Mouse (Mus musculus) heart, adult 9 months (tissue): ENCODE results near the gene Thsd7a.

Experiments used
- DNase-seq, 2 experiments: peaks; one replicate each; pipeline ENCODE4 v3.0.0; 2022; ENCODE audit warnings: low spot score in 2 of 2

Thsd7a gene

GRCm38 (mm10) chr6:12748787-12749530 lies at the start of gene Thsd7a:
Gene Thsd7a (minus strand): TSS chr6:12749410.
- DNase-seq = peak; percentile 46 to 52

DNA sequence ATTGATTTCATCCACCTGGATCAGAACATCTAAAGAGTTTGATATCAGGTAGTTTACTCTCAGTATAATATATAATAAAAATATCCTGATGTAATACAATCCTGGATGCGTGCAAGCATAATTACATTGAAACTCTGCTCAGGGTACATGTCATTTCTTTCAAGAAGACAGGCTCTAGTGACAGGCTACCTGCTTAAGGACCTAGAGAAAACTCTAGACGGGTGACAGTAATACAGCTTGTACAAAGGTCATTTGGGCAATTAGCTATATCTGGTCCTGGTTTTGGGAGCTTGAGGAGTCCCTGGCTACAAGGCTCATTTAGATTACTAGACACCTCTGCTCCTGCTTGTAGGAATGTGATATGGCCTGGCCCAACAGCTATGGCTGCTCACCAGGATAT lies 37.9 kb upstream of the Thsd7a start:
- no peak for DNase-seq

DNA sequence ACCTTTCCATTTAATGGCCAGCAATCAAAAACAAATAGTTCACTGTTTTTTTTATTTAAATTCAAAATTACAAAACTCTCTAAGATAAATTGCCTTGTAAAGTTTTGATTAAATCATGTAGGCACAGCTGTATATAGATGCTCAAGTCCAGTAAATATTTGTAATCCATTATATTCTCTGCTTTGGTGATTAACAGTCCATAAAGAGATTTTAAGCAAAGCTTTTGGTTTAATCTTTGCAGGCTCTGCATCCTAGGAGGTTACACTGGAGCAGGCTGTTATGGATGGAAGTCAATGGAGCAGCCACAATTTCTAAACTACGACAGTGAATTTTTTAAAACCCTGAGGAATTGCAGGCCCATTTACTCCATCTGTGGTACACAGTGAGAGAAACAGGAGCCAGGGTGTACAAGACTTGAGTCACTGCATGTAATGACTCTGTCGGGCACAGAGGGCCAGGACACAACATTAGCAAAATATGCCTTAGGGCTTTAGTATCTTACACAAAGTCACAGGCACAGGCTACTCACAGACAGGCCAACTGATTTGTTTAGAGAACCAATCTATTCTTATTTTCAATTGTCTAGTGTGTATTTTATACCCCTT lies 37.3 kb upstream of the Thsd7a start:
- no peak for DNase-seq

GRCm38 (mm10) chr6:12784918-12785618 lies 35.9 kb upstream of the Thsd7a start:
- DNase-seq = no peak

- DNase-seq = no peak
Observed at GRCm38 (mm10) chr6:12772799-12773198, 23.6 kb upstream of the Thsd7a start.

DNA sequence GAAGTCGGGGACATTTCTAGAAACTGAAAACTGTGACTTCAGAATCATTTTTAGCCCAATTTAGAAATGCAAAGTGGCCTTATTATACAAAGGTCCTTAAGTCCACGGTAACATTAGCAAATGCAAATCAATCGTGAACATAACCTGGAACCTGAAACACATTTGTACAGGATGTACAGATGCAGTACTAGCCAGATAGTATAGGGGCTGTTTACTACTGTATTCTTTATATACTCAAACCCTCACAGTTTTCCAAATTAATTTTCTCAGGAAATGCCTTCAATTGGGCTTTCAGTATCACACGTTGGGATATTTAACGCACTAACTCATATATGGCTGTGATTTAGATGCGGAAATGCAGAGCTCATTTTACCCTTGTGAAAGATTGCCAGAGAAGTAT lies 16.0 kb upstream of the Thsd7a start:
- DNase-seq = no peak

GRCm38 (mm10) chr6:12764606-12765005 lies 15.4 kb upstream of the Thsd7a start:
- no peak for DNase-seq

DNA sequence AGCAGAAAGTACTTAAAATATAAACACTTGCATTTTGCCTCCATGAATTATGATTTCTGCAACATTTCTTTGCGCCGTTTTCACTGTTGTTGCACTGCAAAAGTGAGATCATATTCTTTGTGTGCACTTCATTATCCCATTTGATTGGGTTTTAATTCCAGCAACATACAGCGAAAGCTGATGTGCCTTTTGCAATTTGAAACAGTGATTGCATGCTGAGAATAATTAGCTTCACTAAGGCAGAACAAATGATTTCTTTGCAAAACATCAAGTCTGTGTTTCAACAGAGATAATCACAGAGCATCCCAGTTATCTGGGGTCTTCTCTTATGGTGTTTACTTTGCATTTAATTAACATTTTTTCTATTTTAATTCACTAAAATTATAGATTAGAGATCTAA lies 14.6 kb upstream of the Thsd7a start:
- DNase-seq = no peak

DNA sequence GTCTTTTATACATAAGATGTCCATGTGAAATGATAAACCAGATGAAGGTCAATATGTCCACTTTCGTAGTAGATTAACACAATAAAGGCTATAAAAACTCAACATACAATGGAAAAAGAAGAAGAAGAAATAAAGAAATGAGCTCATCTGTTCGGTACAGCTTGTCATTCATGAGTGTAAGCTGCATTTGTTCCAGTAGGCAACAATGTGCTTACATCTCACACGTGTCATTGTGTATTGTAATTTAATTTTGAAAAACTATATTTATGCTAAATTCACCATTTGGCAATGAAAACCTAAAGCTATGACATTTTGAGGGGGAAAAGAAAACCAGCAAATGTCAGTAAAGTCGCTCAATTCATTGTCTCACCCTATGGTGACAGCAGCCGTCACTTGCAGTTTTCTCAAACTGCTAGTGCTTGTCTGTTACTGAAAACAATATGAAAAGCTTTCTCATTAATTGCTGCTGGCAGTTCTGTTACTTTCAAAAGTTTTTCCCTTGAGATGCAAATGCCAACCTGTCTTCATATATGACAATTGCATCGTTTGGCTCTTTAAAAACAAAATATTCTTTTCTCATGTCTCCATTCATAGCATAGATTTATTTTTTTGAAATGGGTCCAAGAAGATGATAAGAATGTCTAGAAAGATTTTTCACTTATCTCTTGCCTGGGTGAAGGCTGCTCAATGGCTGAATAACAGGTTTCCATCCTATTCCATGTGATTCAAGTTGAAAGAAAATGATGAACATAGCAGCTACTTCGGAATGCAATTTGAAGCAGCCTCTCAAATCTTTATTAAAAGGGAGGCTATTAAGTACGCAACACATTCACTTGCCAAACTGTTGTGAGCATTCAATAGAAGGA lies 10.4 kb upstream of the Thsd7a start:
- DNase-seq = no peak

GRCm38 (mm10) chr6:12752297-12752696 lies 3.1 kb upstream of the Thsd7a start:
- DNase-seq = no peak

DNA sequence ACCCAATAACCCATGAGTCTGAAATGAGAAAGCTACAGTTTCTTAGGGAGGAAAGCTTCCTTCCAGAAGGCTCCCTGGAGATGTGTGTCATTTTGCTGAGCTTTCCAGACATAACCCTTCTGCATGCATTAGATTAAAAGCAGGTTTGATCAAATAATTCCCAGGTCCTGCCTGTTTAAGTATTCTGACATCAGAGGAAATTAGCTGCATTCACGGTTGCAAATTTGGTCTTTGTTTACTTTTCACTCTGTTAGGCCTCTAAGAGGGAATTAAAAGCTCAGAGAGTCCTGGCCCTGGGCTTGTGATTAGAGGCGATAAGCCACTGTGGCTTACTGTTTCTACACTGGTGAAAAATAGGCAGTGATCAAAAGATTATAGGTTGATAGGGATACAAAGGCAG lies 1.2 kb upstream of the Thsd7a start:
- peak in 1 of 2 experiments; percentile 2 for DNase-seq

- no peak for DNase-seq
Observed at GRCm38 (mm10) chr6:12749531-12750210, 461 bp upstream of the Thsd7a start.

GRCm38 (mm10) chr6:12748454-12748786 lies 790 bp downstream of the Thsd7a start:
- no peak for DNase-seq

- peak in 1 of 2 experiments; percentile 21 for DNase-seq
Observed at GRCm38 (mm10) chr6:12747856-12748450, 1.3 kb downstream of the Thsd7a start.

- DNase-seq = no peak
Observed at GRCm38 (mm10) chr6:12742791-12743190, 6.4 kb downstream of the Thsd7a start.

DNA sequence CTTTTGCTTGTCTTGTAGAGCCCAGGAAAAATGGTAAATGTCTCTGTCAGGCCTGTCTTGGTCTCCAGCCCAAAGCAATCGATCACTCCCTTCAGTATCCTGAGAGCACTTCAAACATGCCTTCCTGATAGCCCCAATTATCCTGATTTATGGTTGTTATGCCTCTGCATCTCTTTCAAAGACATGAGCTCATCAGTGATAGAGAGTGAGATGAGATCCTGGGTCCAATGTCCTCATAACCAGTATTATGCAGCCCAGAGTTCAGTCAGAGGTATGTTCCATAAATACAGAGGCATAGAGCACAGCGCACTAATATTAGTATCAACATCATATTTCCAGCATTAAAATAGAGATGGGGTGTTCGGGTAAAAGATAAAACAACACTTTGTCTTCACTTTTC lies 15.3 kb downstream of the Thsd7a start:
- DNase-seq = no peak

GRCm38 (mm10) chr6:12716071-12716470 lies 33.1 kb downstream of the Thsd7a start:
- no peak for DNase-seq

- DNase-seq = no peak
Observed at GRCm38 (mm10) chr6:12712581-12712980, 36.6 kb downstream of the Thsd7a start.

GRCm38 (mm10) chr6:12702925-12703324 lies 46.3 kb downstream of the Thsd7a start:
- no peak for DNase-seq

GRCm38 (mm10) chr6:12699089-12699488 lies 50.1 kb downstream of the Thsd7a start:
- no peak for DNase-seq

- DNase-seq = no peak
Observed at GRCm38 (mm10) chr6:12693689-12694088, 55.5 kb downstream of the Thsd7a start.
